Mouse (Mus musculus): Measurements from ENCODE around the gene Rtn2.

Gene Rtn2

GRCm38 (mm10) chr7:19344938-19345471 lies 62.6 kb downstream of the Rtn2 start:
- peak; percentile 93 for DNase-seq (ENCODE audit: low spot score)

Data from ovary, adult 18-20 months (tissue).